Mouse (Mus musculus): ENCODE measurements around the gene Trpc5os. TPM values are rescaled to one million over a fixed set of nuclear protein-coding genes. Genes with fewer than 3 reads are reported as not detected.

The Trpc5os gene
- polyA plus RNA-seq, 1 experiment from 2014 or later = not detected

Other genes starting within 250 kb of the Trpc5os start
- gene Alg13, start 138.8 kb upstream of the Trpc5os start, polyA plus RNA-seq (2014; fragmentation: Nextera tagmentation; extraction: Ambion mirVana) = 22.8 and 23.4 TPM in 2 replicates
- 0.31 and 0.54 TPM in 2 replicates for gene Trpc5, start 231.6 kb downstream of the Trpc5os start, polyA plus RNA-seq (2014; fragmentation: Nextera tagmentation; extraction: Ambion mirVana)
- 0.19 and 0.22 TPM in 2 replicates for gene Rtl4, start 232.3 kb downstream of the Trpc5os start, polyA plus RNA-seq (2014; fragmentation: Nextera tagmentation; extraction: Ambion mirVana)